Mouse (Mus musculus) kidney, postnatal 25 days (tissue): ENCODE data around the gene Gm30302.
"Not testable (repeated sequence)": the region's sequence is repeated elsewhere in the genome, so short reads cannot be mapped to it uniquely, and the experiment has no call there.

ENCODE experiments used
- DNase-seq, 2 experiments: peaks; one replicate each; pipeline ENCODE4 v3.0.0; 2021; ENCODE audit warnings: mixed read lengths in 2 of 2

Gene Gm30302

DNA sequence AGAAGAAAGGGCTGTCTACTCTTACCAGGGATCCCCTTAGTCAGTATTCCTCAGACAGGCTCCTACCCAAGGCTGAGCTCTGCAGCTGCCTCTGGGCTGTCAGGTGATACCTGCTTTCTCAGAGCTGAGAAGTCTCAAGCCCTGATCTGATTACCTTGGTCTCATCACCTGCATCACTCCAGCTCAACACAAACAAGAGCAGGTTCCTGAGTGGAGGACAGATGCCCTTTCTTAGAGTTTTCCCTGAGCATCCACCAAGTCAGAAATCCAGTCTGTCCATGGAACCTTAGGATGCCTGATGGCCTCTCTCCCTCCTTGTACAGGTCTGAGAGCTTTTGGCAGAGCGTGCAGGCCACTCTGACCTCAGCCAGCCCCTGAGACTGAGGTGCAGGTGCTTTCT lies at the start of gene Gm30302:
Gm30302 (minus strand) TSS at position 101 of the 400 bp plus-strand sequence.
- DNase-seq, result no peak

DNA sequence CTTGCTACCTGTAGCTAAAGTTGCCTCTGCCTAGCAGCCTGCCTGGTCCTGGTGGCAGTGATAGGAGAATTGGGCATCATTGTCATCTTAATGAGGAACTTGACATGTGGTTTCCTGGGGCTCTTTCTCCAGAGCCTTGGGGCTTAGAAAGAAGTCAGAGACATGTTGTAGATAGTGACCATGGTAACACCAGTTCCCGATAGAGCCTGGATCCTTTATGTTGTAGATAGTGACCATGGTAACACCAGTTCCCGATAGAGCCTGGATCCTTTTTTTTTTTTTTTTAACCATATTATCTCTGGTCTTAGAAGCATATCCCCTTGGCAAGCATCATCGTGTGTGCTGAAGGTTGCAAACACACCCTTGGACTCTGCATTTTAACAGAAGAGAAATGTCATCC lies 48.0 kb upstream of the Gm30302 start:
- no peak for DNase-seq

DNA sequence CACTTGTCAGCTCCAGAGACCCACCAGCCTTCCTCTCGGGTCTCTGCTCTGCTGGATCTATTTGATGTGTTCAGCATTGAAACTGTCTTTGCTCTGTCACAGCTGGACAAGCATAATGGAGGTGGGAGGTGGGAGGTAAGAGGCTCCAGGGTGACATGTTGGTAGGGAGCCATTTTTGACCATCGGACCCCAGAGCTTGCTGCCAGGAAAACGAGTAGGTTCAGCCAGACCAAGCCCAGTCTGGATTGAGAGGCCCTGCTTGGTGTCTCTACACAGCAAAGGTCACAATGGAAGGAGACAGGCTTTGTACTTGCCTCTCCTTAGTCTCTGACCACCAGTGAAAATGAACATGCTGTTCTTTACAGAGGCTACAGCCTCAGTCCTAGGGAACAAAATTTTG lies 47.3 kb upstream of the Gm30302 start:
- no peak for DNase-seq

DNA sequence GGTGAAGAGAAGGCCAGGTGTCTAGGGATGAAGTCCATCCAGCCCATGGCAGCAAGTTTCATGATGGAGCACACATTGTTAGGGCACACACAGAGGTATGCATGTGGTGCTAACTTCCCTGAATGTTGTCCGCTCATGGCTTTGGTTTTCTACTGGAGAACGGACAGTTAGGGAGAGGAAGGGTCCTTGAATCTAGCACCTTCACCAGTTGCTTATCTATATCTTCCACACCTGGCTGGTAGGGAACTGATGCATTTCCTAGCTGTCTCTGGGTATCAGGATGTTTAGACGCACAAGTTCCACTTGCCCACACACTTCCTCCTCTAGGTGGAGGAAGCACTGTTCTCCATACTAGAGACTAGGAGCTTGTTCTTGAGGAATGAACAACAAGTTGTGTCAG lies 46.9 kb upstream of the Gm30302 start:
- no peak for DNase-seq

DNA sequence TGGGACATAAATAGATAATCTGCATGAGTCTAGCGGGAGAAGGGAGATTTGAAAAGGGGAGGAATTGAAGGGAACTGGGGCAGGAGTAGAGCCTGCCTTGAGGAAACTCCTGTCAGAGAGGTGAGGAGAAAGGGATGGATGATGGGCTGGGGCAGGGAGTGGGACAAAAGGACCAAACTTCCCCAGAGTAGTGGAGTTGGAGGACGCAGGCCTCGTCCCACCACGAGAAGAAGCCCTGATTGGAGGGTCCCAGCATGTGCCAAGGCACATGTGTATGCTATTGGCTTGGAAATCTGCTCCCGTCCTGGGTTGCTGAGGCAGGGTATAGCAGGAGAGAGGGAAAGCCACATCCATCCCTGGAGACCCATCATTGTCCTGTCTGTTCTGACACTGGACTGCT lies 45.3 kb upstream of the Gm30302 start:
- no peak for DNase-seq

DNA sequence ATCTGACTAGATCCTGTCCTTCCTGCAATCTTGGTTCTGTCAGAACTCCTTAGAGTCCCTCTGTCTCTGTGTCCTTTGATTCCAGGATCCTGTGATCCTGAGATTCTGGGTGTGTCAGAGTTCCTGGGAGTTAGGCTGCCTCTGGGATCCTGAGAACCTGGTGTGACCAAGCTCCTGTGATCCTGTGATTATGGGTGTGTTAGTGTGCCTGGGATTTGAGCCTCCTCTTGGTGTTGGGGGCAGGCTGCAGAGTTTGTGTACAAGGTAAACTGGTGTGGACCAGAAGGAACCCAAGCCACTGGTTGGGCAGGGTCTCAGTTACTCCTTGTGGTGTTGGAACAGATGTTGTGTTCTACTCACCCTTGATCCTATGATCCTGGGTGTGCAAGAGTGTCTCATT lies 42.4 kb upstream of the Gm30302 start:
- no peak for DNase-seq

DNA sequence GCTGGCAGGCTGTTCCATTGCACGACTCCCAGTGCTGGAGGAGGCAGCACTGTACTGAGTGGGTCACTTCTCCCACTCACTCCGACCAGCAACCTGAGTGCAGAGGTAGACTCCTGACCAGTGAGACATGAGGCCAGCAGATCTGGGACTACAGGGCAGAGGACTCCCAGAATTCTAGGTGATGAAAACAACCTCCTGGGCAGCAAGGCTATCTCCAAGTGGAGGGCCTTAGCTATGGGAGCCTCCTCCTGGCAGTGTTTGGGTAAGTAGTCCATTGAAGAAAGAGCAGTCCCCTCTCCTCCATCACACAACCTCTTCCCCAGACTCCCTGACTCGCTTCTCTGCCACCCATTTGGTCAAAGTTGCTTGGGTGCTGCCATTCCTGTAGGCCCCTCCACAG lies 31.6 kb upstream of the Gm30302 start:
- DNase-seq, result no peak

DNA sequence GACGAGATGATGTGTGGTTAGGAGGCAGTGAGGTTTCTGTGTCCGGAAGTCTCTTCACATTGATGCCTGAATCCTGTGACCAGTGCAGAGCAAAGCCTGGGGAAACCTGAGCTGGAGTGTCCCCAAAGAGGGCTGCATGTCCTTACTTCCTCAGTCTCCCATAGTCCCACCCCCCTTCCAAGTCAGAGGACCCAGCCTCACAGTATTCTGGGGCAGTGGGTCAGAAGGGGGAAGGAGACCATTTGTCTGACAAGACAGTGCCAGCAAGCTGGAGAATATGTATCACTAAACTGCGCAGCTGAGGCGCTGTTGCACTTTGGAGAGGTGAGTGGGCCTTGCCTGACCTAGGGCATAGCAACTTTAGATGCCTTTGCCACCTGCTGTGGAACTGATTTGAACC lies 26.5 kb upstream of the Gm30302 start:
- no peak for DNase-seq

DNA sequence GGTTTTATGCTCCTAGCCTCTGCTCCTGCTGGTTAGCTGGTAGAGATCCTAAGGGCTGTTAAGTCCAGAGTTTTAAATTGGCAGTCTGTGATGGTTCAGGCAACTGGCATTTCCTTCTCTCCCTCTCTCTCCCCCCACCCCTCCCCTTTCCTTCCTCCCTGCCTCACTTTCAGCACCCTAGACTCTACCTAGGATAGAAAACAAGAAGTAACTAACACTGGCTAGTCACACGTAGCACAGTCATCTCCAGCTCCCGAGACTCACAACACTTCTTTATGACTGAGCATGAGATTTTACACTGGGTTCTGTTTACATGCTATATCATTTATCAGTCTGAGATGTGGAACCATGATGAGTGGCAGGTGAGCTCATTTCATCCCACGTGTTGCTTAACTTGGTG lies 16.2 kb upstream of the Gm30302 start:
- DNase-seq, result no peak

DNA sequence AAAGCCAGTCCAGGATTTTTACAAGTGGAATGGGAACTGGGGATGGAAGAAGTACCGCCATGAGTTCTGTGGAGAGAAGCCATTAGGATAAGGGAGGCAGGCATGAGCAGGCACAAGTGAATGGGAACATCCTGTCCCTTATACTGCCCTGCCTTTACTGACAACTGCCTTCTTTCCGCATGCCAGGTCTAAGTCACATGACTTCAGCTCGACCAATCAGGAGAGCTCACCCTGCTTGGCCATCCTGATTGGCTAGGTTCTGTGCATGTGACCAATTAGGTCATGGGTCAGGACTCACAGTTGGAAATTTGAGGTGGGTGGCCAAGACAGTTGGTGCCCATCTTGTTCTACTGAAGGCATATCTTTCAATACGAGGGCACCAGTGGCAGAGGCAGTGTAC lies 15.6 kb upstream of the Gm30302 start:
- no peak for DNase-seq

DNA sequence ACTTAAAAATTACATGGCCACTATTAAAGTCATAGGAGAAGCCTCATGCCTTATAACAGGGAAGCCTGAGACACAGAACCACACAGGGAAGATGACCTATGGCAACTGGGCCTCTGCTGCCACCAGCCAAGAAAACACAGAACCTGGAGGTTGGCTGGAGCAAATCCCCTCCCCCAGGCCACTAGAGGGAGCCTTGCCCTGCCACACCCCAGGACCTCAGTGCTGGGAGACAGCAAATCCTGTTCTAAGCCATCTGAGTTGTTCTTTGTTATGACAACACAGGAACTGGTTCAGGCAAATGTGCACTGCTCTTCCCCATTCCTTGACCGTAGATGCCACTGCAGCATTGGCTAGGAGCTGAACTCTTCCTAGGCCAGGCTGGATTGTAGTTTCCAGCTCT lies 8.3 kb upstream of the Gm30302 start:
- DNase-seq, result no peak

DNA sequence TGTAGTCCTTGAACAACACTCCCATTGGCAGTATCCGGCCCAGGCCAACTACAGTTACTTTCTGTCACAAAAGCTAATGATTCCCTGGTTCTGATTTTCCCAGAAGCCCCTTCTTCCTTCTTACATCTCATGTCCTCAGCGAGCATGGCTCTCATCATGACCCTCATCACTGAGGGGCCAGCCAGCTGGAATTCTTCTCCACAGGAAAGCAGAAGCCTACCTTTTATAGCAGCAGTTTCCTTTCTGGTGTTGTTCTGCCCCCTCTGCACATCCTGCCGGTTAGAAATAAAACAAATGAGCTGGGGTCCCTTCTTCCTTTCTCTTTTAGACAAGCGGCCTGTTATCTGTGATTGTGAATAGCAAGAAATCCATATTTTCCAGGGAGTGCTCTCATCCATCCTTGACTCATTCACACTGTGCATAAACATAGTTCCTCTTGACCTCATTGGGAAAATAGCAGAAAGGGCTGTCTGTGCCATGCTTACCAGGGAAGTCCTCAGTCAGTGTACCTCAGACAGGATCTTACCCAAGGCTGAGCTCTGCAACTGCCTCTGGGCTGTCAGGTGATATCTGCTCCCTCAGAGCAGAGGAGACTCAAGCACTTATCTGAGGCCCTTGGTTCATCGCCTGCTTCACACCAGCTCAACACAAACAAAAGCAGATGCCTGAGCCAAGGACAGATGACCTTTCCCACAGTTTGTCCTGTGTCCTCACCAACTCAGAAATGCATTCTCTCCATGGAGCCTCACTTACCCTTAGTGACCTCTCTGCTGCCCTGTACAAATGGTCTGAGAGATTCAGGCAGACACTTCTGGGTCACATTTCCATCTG lies 10.0 kb downstream of the Gm30302 start:
- DNase-seq, result no peak

DNA sequence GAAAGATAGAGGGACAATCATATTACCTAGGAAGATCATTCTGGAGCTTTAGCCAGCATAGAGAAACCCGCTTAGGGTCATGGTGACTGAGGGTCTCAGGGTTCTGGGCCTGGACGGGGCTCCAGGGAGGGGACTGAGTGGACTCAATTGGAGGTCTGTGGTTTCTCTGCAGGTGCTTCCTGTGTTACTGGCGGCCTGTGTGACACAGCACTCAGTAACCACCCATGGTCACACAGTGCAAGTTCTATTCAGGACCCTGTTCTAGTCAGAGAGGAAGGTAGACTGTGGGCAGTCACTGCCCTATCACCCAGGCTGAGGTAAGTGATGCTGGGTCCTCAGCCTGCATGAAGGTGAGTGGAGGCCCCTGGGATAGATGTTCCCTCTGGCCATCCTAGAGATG lies 14.9 kb downstream of the Gm30302 start:
- no peak for DNase-seq

DNA sequence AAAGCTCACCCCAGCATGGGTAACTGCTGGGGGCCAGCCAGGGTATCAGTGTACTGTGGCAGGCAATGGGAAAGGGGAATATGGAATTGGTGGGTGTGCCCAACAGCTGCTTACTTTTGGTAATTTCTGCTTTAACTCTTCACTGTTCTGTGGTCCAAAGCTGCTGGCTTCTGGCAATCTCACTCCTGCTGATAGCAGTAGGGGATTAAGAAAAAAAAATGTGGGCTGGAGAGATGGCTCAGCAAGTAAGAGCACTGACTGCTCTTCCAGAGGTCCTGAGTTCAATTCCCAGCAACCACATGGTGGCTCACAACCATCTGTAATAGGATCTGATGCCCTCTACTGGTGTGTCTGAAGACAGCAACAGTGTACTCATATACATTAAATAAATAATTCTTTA lies 27.3 kb downstream of the Gm30302 start:
- not testable (repeated sequence) for DNase-seq

DNA sequence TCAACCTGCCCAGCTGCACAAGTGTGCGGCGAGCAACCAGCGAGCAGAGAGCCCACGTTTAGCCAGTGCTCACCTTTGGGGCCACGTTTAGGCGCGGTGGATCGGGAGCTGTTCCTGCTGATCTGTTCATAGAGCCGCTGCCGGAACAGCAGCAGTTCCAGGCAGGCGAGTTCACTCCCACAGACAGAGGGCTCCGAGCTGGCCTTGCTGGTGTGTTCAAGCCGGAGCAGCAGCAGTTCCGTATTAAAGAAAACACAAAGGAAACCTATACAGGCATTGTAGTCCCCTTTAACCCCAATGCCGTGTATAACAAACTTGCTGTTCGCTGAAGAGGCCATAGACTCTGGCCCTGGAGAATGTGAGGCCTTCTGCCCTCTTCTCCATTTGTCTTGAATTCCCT lies 29.7 kb downstream of the Gm30302 start:
- no peak for DNase-seq

DNA sequence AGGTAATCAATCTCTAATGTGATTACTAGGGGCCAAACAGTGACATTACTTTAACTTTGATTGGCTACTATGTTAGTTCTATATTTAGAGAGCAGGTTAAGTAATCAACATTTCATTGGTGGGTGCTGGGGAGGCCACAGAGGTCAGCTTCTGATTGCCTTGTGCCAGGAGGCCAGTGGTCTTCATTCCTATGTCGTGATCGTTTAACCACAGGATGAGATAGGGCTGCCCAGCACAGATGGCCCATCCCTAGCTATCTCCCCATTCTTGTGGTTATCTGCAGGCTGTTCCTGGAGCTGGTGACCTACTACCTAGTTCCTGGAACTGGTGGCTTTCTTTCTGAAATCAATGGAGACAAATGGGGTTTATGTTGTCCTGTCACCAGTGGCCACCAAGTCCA lies 30.8 kb downstream of the Gm30302 start:
- no peak for DNase-seq

DNA sequence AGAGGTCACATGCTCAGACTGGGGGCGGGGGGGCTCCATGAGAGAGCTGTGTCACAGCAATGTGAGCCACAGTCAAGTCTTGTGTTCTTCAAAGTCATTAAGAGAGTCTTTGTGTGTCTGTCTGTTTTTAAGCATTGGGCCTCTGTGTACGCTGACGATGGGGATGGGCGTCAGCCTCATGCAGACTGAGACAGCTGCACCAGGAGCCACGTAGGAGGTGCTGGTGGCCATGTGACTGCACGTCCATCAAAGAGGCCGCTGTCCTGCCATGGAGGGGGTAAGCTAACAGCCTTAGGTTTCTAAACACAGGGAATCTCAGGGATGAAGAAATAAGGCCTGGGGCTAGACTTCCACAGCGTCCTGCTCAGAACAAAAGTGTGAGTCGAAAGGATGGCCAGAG lies 32.5 kb downstream of the Gm30302 start:
- DNase-seq, result no peak

DNA sequence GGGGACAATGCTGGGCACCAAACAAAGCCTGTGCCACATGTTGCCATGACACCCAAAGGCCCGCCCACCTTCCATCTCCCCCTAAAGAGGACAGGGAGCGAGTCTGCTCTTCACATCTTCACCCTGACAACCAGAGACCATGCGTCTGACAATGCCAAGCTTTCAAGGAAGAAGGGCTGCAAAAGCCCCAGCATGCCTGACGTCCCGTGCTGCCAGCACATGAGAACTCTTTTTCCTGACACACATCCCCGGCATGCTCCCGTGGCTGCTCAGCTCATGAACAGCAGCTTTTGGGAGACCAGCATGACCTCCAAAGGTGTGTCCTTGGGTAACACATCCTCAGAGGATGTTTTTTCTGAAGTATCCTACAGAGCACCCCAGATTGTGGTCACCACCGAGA lies 33.5 kb downstream of the Gm30302 start:
- DNase-seq, result no peak

DNA sequence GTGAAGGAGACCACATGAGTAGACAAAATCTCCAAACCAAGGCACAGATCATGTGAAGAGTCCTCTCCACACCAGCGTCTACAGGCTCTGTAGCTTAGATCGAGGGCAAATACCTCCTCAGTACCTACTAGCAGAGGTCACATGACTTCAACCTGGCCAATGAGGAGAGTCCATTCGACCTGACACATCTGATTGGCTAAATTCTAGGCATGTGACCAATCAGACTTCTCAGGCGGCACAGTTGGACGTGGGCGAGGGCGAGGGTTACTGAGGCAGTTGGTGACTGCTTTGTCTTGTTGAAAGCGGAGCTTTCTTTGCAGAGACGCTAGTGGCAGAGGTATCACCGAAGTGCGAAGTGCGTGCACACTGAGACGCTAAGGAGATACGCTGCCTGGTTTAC lies 36.6 kb downstream of the Gm30302 start:
- no peak for DNase-seq

DNA sequence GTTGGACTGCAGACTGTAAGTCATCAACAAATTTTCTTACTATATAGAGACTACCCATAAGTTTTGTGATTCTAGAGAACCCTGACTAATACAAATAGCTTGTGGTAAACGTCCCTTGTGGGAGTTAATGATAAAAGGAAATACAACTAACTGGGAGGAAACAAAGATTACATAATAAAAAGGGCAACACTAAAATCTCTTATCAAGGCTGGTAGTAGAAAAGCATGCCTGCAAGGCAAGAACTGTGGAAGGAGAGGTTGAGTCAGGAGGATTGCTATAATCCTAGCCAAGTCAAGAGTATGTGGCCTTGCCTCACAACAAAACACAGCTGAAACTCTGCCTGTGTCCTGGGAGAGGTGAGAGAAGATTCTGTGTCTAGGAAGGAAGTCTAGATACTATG lies 38.1 kb downstream of the Gm30302 start:
- DNase-seq, result no peak

DNA sequence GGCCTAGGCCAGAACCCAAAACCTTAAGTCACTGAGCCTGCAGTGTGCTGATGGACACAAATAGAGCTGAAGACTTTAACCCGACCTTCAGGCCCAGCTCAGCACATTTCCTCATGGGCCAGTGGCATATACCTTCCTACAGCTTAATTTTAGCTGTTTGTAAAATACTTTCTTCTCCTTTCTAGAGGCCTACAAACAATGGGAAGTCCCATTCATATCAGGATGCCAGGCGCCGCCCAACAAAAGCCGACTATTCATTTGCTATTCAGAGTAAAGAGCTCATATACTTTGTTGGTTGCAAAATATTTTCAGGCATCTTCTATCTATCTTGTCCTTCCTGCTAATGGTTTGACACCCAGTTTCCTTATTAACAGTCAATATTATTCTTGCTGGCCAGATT lies 40.8 kb downstream of the Gm30302 start:
- no peak for DNase-seq

DNA sequence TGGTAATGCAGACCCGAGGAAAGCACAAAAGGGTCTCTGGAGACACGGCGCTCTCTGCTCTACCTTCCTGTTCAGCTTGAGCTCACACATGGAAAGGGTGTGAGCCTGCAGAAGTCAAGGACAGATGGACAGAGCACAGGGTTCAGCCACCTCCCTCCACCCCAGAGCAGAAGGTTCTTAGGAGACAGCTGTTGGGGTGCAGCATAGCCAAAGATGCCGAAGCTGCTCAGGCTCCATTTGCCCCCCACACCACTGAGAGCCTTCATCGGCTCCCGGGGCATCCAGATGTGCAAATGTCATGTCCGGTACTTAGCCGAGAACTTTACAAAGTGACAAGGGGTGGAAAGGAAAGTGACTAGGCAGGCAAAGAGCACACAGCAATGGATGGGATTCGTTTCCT lies 42.2 kb downstream of the Gm30302 start:
- DNase-seq, result no peak

DNA sequence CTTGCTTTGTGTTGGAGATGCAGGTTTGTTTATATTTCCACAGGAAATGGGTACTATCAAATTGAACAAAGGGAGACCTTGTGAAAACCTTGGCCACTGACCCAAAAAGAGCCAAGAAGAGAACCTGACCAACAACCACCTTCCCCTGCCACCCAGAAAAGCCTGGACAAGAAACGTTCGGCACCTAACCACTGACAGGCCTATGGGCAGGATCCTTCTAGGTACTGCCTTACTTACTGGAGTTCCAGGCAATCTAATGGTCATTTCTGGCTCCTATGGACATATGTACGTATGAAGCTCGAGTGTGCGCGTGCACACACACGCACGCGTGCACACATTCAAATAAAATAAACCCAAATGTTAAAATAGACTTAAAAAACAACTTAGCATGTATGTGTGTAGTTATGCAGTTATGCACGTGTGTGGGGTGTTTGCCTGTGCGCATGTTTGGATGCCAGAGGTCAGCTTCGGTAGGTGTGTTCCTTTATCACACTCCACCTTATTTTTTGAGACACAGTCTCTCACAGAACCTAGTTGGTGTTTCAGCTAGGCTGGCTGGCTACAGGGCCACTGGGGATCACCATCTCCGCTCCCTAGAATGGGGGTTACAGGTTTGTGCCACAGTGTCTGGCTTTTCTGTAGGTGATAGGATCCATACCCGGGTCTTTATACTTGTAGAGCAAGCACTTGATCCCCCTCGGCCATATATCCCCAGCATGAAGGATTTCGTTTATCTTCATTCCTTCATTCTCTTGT lies 57.3 kb downstream of the Gm30302 start:
- no peak for DNase-seq

DNA sequence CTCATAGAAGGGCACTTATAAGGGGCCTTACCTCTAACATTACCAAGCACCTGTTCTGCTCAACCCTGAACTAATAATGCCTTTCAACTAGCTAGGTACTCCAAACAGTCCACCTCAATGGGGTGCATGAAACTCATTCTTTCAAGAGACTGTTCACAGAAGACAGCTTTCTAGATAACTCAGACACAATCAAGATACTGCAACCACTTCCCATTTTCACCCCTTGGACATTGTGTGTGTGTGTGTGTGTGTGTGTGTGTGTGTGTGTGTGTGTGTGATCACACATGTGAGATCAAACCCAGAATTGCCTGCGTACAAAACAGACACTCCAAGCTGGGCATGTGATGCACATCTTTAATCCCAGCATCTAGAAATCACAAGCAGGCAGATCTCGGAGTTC lies 60.8 kb downstream of the Gm30302 start:
- no peak for DNase-seq

DNA sequence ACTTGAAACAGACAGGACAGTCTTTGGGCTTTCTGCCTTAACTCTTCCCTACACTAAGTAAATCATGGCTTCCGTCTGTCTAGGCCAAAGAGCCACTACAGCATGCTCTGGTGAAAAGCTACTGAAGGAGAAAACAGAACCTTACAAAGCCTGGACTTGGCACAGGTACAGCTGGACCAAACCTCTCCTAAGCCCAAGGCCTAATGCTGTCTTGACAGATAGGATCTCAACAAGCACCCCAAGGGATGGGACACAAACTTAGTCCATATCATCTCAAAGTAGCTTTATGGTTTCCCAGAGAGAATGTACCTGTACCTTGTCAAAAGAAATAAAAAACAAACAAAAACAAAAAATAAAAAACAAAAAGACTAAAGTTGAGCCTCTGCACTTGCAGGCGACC lies 62.4 kb downstream of the Gm30302 start:
- no peak for DNase-seq
